Mouse (Mus musculus) forebrain, postnatal 0 days (tissue): Measurements from ENCODE around the gene Tmcc3. TPM values are rescaled to one million over a fixed set of nuclear protein-coding genes. Genes with fewer than 3 reads are reported as not detected.

Source experiments
- ATAC-seq: fragments of 200-750 bp; cut with Nextera tagmentation; 2 replicates; pipeline ENCODE4 v1.8.0; 2017; ENCODE audit warnings: mild to moderate bottlenecking, moderate library complexity
- DNase-seq: peaks from one replicate; pipeline ENCODE4 v3.0.0-alpha.2; 2015
- H3K27ac ChIP-seq: fragments of 300-500 bp; sonication (generic); 2 replicates; pipeline ENCODE4 v1.5.1; 2014; ENCODE audit warnings: low read depth, mild to moderate bottlenecking, antibody characterized with exemption, low read length, moderate library complexity, mixed read lengths
- H3K27me3 ChIP-seq: fragments of 300-500 bp; sonication (generic); 2 replicates; pipeline ENCODE4 v1.6.1; 2014; ENCODE audit warnings: mild to moderate bottlenecking, low read length, mixed read lengths; ENCODE audit not compliant: insufficient read depth
- H3K36me3 ChIP-seq: fragments of 300-500 bp; sonication (generic); 2 replicates; pipeline ENCODE4 v1.6.1; 2014; ENCODE audit warnings: mild to moderate bottlenecking, moderate library complexity; ENCODE audit not compliant: insufficient read depth
- H3K4me1 ChIP-seq: fragments of 300-500 bp; sonication (generic); 2 replicates; pipeline ENCODE4 v1.6.1; 2014; ENCODE audit warnings: antibody characterized with exemption; ENCODE audit not compliant: insufficient read depth
- H3K4me2 ChIP-seq: fragments of 300-500 bp; sonication (generic); 2 replicates; pipeline ENCODE4 v1.6.1; 2014; ENCODE audit warnings: low read depth, mild to moderate bottlenecking, moderate library complexity
- H3K4me3 ChIP-seq: fragments of 300-500 bp; sonication (generic); 2 replicates; pipeline ENCODE4 v1.5.1; 2014; ENCODE audit warnings: low read depth, low read length, mixed read lengths
- H3K9ac ChIP-seq: fragments of 300-500 bp; sonication (generic); 2 replicates; pipeline ENCODE4 v1.6.1; 2014; ENCODE audit warnings: mild to moderate bottlenecking
- H3K9me3 ChIP-seq: fragments of 300-500 bp; sonication (generic); 2 replicates; pipeline ENCODE4 v1.6.1; 2016; ENCODE audit warnings: low read length
- CTCF ChIP-seq: sonication (generic); IDR thresholded peaks from 2 replicates; pipeline ENCODE4 v1.5.1; 2016; ENCODE audit warnings: antibody characterized with exemption, control low read depth, low read depth
- WGBS: fragments of 180-500 bp; shearing (Covaris S2); extraction: QIAGEN DNeasy Blood & Tissue Kit; methylation state at CpG from one replicate; pipeline ENCODE4 v1.1.7; 2014; 5-methylcytosine and 5-hydroxymethylcytosine counted together
- polyA plus RNA-seq: library from polyadenylated mRNA; unstranded; fragments of >200 nt; fragmentation: Nextera tagmentation; extraction: Ambion mirVana; gene quantifications from 2 replicates; pipeline ENCODE4 v1.2.1, GENCODE M21; 2015
- total RNA-seq: library from RNA; depleted of rRNA; stranded (reverse); fragments of >200 nt; gene quantifications from 2 replicates; pipeline ENCODE4 v1.2.3, GENCODE M21; 2014

Tmcc3 gene
- total and polyA plus RNA-seq, 2 experiments from 2014 or later, result 7.5 to 10.2 TPM

DNA sequence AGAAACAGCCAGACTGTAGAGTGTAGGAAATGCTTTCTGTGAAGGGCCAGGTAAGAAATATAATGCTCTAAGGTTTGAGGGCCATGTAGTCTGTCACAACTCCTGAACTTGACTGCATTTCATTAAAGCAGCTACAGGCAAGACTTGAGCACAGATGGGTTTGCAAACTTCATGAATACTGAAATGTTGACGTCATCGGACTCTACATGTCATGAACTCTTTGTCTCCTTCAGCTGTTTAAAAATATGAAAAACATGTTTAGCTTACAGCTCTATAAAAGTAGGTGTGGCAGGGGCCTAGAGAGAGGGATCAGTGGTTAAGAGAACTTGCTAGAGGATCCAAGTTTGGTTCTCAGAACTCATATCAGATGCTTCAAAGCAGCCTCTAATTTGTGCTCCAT, 151.7 kb downstream of the Tmcc3 start:
- DNase-seq (no peak), ATAC-seq (no peak)
- no peak for TF ChIP-seq CTCF
- Histone ChIP-seq H3K4me2 (no peak overlapping the region), H3K27me3 (no peaks in the 10 kb centered on the region), H3K9me3 (no peaks in the 10 kb centered on the region), H3K4me3 (no peak overlapping the region), H3K36me3 (no peaks in the 10 kb centered on the region), H3K4me1 (no peaks in the 10 kb centered on the region), H3K9ac (no peak overlapping the region), H3K27ac (no peak overlapping the region)
- WGBS, result 82% methylated on average over 2 of the region's 2 CpGs

DNA sequence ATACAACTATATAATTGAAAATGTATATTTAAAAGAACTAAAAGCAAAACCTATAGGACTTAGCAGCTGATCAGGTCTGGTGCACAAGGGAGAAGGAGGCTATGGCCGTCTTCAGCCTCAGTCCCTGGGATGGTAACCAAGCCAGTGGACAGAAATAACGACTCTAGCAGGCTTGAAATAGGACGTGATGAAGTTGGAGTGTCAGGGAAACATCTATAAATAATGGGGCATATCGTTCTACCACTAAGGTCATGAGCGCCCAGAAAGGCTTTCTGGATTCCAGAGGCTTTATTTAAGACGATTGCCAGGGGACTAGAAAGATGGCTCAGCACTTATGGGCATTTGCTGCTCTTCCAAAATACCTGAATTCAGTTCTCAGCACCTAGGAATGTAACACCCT, 153.9 kb downstream of the Tmcc3 start:
- Histone ChIP-seq H3K9me3 (no peaks in the 10 kb centered on the region), H3K4me2 (no peak overlapping the region), H3K4me3 (no peak overlapping the region), H3K27me3 (no peaks in the 10 kb centered on the region), H3K9ac (no peak overlapping the region), H3K27ac (no peak overlapping the region), H3K4me1 (no peaks in the 10 kb centered on the region), H3K36me3 (no peaks in the 10 kb centered on the region)
- 86% methylated on average over 6 of the region's 6 CpGs for WGBS
- TF ChIP-seq CTCF, result no peak
- DNase-seq, result no peak
- no peak for ATAC-seq

DNA sequence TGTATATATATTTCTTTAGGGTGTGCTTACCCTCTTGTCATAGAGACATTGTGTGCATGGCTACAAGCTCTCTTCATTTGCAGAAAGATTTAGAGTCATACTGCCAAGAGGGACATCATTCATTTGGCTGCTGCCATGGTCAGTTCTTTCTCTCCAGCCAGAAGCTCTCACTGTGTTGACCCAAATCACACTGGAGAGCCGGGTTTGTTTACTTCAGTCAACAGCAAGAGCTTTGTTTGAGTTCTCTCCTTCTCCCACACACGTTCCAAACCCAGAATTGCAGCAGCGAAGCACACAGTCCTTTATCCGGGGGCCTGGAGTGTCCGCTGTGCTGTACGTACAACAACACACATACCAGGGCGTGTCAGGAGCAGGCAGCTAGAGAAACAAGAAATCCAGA, 154.6 kb downstream of the Tmcc3 start:
- Histone ChIP-seq H3K4me2 (no peak overlapping the region), H3K4me3 (no peak overlapping the region), H3K9ac (no peak overlapping the region), H3K9me3 (no peaks in the 10 kb centered on the region), H3K27me3 (no peaks in the 10 kb centered on the region), H3K27ac (no peak overlapping the region), H3K36me3 (no peaks in the 10 kb centered on the region), H3K4me1 (no peaks in the 10 kb centered on the region)
- WGBS, result 61% methylated on average over 7 of the region's 7 CpGs
- no peak for DNase-seq
- peak; percentile 36; the same call in 1 of the 2 replicates for ATAC-seq
- TF ChIP-seq CTCF, result no peak

DNA sequence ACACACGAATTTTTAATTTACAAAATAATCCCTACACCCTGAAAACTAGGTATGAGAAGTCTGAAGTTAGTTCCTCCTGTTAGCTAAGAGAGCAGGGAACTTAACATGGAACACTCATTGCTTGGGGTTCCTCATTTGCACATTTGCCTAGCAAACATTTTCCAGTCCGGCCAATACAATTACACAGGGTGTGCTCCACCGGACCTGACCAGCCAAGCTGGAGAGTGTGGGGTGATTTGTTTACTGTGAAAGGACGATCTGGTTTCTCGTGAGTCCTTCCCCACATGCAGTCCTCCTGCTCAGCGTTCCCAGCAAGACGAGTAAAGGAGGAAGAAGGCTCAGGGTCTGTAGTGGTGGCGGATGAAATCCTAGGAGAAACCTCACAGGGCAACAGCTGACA, 159.7 kb downstream of the Tmcc3 start:
- Histone ChIP-seq H3K4me1 (no peaks in the 10 kb centered on the region), H3K36me3 (no peaks in the 10 kb centered on the region), H3K27ac (no peak overlapping the region), H3K9me3 (no peaks in the 10 kb centered on the region), H3K27me3 (no peaks in the 10 kb centered on the region), H3K4me2 (no peak overlapping the region), H3K4me3 (no peak overlapping the region), H3K9ac (no peak overlapping the region)
- no peak for DNase-seq
- no peak for TF ChIP-seq CTCF
- no peak for ATAC-seq
- WGBS, result 71% methylated on average over 8 of the region's 8 CpGs

DNA sequence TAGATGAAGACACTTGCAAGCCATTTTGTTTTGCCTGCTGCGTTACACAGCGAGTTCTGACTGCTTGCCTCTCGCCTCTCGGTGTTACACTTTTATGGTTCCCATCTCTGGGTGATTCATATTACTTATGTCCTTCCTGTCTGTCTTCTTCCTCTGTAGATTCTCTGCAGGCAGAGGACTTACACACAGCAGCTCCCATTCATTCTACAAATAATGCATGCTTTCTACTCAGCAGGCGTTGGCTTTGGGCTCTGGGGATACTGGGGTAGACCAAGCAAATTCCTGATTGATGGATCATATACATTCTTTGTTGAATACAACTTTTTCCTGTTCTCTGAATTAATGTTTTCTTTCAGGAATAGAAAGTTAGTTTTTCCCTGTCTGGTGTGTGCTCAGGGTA, 161.8 kb downstream of the Tmcc3 start:
- no peak overlapping the region for H3K4me2 ChIP-seq
- H3K4me3 ChIP-seq, result no peak overlapping the region
- TF ChIP-seq CTCF, result no peak
- ATAC-seq (no peak), DNase-seq (no peak)
- H3K27ac ChIP-seq, result no peak overlapping the region
- H3K9ac ChIP-seq, result no peak overlapping the region
- H3K36me3 ChIP-seq, result no peaks in the 10 kb centered on the region
- no peaks in the 10 kb centered on the region for H3K9me3 ChIP-seq
- H3K4me1 ChIP-seq, result no peaks in the 10 kb centered on the region
- WGBS, result 77% methylated on average over 5 of the region's 5 CpGs
- H3K27me3 ChIP-seq, result no peaks in the 10 kb centered on the region

DNA sequence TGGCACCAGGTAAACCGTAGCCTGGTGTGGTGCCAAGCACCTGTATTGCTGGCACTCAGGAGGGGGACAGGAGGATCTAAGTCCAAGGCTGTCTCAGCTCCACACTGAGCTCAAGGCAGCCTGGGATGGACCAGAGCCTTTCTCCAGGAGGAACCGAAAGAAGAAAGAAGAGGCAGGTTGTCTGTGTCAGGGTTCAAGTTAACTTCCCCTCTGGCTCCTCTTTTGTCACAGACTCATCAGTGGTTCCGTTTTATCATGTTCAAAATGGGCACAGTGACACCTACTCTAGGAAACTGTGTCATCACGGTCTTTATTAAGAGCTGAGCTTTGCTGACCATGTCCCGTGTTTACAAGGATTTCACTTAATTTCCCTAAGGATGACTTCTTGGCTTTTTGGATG, 162.4 kb downstream of the Tmcc3 start:
- Histone ChIP-seq H3K4me3 (no peak overlapping the region), H3K27ac (no peak overlapping the region), H3K4me2 (no peak overlapping the region), H3K9ac (no peak overlapping the region), H3K9me3 (no peaks in the 10 kb centered on the region), H3K27me3 (no peaks in the 10 kb centered on the region), H3K36me3 (no peaks in the 10 kb centered on the region), H3K4me1 (no peaks in the 10 kb centered on the region)
- ATAC-seq (no peak), DNase-seq (no peak)
- WGBS, result 87% methylated on average over 5 of the region's 5 CpGs
- TF ChIP-seq CTCF, result no peak

DNA sequence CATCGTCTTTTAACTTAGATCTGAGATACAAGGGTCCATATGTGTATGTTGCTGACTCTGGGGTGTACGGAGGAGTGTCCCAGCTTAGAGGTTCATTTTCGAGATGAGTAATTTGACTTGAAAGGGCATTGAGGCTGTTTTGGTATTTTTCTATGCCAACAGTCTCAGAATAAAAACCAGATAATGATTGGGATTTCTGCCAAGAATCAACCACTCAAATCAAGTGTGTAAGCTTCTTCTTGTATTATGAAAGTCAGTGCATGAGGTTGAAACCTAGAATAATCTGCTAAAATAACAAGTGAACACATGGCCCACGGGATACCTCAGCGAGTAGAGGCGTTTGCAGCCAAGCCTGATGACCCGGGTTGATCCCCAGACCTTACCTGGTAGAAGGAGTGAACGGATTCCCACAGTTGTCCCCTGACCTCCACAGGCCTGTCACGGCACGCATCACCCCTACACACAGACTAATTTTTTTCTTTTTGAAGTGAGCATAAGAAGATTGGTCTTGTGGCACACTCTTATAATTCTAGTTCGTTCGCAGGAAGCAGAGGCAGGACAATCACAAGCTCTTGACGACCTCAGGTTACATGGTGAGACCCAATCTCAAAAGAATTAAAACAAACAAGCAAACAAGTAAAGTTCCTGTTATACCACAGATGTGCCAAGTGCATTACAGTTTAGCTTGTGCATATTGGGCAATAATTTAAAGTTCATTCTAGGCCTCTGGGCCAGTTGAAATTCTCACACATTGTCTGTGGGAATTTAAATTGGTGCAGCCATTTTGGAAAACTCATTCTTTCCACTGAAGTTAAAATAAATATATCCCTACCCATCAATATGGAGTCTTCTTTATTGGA, 165.8 kb downstream of the Tmcc3 start:
- H3K27ac ChIP-seq, result no peak overlapping the region
- H3K4me2 ChIP-seq, result no peak overlapping the region
- TF ChIP-seq CTCF, result no peak
- H3K36me3 ChIP-seq, result no peaks in the 10 kb centered on the region
- DNase-seq (no peak), ATAC-seq (no peak)
- WGBS, result 85% methylated on average over 13 of the region's 13 CpGs
- no peak overlapping the region for H3K4me3 ChIP-seq
- no peaks in the 10 kb centered on the region for H3K4me1 ChIP-seq
- H3K27me3 ChIP-seq, result no peaks in the 10 kb centered on the region
- no peak overlapping the region for H3K9ac ChIP-seq
- H3K9me3 ChIP-seq, result 0 out of 2 replicates have a peak, but pooled peaks cover 5% of the 10 kb centered on the region
